Mouse (Mus musculus) lung, adult 2 months (tissue): ENCODE results near the gene Osbpl8. TPM values are rescaled to one million over a fixed set of nuclear protein-coding genes. Genes with fewer than 3 reads are reported as not detected.
A peak's percentile ranks its signal among the peaks of the same experiment; 100 is the strongest.
"Not testable (repeated sequence)": the region's sequence is repeated elsewhere in the genome, so short reads cannot be mapped to it uniquely, and the experiment has no call there.

Source experiments
- DNase-seq: peaks from one replicate; pipeline ENCODE4 v3.0.0; 2022
- H3K4me1 ChIP-seq: fragments of 200-500 bp; 2 replicates; pipeline ENCODE4 v1.6.1; 2011; ENCODE audit warnings: low read length; ENCODE audit not compliant: control insufficient read depth, insufficient read depth
- H3K4me3 ChIP-seq: fragments of 200-500 bp; replicated peaks from 2 replicates; pipeline ENCODE3; 2011; ENCODE audit warnings: low read depth, mild to moderate bottlenecking, control low read depth, low read length; ENCODE audit errors: extremely low read depth
- CTCF ChIP-seq: fragments of 200-500 bp; IDR thresholded peaks from 2 replicates; pipeline ENCODE4 v1.5.1; 2011; ENCODE audit warnings: mild to moderate bottlenecking, low read length, control low read depth; ENCODE audit not compliant: insufficient read depth
- POLR2A ChIP-seq: fragments of 200-500 bp; IDR thresholded peaks from 2 replicates; pipeline ENCODE4 v1.6.1; 2011; ENCODE audit warnings: low read depth, mild to moderate bottlenecking, control low read depth, low read length, borderline replicate concordance; ENCODE audit errors: extremely low read depth
- WGBS: fragments of 180-500 bp; shearing (Covaris S2); methylation state at CpG from one replicate; pipeline ENCODE4 v1.1.7; 2018; 5-methylcytosine and 5-hydroxymethylcytosine counted together
- polyA plus RNA-seq: library from polyadenylated mRNA; depleted of rRNA; stranded (reverse); fragments of >200 nt; gene quantifications from 2 replicates; pipeline ENCODE4 v1.2.3, GENCODE M21; 2012

The Osbpl8 gene
- polyA plus RNA-seq, 1 experiment, result 8.3 TPM

DNA sequence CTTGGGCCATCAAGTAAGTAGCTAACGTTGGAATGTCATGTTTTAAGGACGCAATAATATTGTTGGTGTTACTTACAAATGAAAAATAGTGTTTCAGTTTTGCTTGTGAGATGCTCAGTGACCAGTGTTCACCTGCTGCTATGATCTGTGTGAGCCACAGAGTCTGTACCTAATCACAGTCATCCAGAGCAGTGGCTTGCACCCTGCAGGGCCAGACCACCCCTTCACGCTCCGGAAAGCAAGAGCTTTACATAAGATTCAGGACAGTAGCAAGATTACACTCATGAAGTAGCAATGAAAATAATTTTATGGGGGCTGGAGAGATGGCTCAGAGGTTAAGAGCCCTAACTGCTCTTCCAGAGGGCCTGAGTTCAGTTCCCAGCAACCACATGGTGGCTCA, 60.1 kb downstream of the Osbpl8 start:
- TF ChIP-seq CTCF (no peak), POLR2A (no peak)
- H3K4me3 ChIP-seq, result no peak overlapping the region
- 89% methylated on average over 4 of the region's 4 CpGs for WGBS
- H3K4me1 ChIP-seq, result no peaks in the 10 kb centered on the region
- DNase-seq, result no peak

- TF ChIP-seq POLR2A (no peak), CTCF (peak; percentile 95)
- WGBS, result 13% methylated on average over 3 of the region's 3 CpGs
- H3K4me1 ChIP-seq, result no peaks in the 10 kb centered on the region
- no peak overlapping the region for H3K4me3 ChIP-seq
- peak; percentile 92 for DNase-seq
Measured at GRCm38 (mm10) chr10:111226508-111226907, 62.0 kb downstream of the Osbpl8 start.

GRCm38 (mm10) chr10:111232237-111232636, 67.7 kb downstream of the Osbpl8 start:
- 89% methylated on average over 7 of the region's 7 CpGs for WGBS

DNA sequence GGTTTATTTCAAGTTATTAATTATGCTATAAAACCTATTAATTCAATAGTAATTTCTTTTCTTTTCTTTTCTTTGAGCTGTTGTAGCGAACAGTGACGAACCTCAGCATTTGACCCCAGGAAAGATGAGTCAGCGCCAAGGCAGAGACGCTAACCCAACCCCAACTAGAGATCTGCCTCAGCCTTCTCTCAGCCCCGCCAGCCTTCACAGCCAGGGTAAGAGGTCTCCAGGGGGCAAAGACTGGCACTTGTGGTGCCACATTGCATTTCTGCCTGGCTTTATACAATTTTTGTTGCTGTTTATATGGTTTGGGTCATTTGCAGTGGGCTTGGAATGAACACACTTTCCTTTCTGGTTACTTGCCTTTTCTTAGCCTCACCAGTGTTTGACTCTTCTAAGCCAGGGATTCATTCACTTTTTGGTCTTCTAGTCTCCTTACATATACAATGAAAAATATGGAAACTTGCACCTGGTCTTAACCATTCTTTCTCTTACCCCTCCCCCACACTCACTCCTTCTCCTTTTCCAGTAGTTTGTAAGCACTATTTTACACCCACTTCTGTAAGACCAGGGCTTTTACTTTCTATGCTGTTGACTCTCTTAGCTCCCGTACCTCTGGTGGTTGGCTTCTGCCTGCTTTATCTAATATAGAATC, 69.1 kb downstream of the Osbpl8 start:
- no peak for DNase-seq
- WGBS, result 86% methylated on average over 6 of the region's 6 CpGs
- H3K4me3 ChIP-seq, result no peak overlapping the region

More at GRCm38 (mm10) chr10:111232237-111232636, 67.7 kb downstream of the Osbpl8 start:
- not testable (repeated sequence) for H3K4me1 ChIP-seq, H3K4me3 ChIP-seq, DNase-seq

DNA sequence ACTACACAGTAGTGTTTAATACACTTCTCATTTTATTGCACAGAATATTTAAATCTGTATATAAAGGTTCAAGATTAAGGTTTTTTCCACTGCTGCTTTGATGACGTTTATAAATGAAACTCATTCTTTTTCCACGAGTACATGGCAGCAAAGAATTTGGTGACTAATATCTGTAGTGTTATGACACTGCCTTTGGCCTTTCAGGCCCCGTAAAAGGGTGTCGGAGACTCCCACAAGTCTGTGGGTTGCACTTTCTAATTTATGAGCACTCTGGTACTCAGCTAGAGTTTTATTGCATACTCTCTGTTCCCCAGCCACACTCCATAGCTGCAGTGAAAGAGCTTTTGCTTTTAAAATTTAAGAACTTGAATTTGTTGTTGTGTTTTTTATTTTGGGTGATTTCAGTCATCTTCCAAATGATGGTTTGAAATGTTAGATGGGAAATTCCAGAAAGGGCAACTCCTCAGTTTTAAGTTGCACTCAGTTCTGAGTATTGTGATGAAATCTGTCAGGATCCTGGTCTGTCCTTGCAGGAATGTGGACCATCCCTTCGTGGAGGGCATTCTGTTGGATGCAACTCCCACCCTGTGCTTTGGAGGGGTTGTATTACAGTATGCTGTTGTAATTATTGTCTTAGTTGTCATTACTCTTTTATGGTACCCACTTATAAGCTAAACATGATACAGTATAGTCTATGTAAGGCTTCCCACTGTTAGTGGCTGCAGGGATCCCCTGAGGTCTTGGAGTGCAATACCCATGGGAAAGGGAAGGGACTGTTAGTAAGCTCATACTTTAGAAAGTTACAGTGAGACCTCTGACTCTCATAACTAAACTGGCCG, 70.1 kb downstream of the Osbpl8 start:
- no peak for DNase-seq
- WGBS, result 60% methylated on average over 6 of the region's 6 CpGs
- TF ChIP-seq CTCF (no peak), POLR2A (no peak)
- Histone ChIP-seq H3K4me1 (no peaks in the 10 kb centered on the region), H3K4me3 (no peak overlapping the region)

More for the DNA sequence above, 69.1 kb downstream of the Osbpl8 start:
- no peaks in the 10 kb centered on the region for H3K4me1 ChIP-seq
- no peak for TF ChIP-seq POLR2A

GRCm38 (mm10) chr10:111235289-111235570, 70.7 kb downstream of the Osbpl8 start:
- H3K4me1 ChIP-seq, result no peaks in the 10 kb centered on the region
- no peak for DNase-seq
- no peak overlapping the region for H3K4me3 ChIP-seq
- 89% methylated on average over 6 of the region's 6 CpGs for WGBS
- TF ChIP-seq POLR2A (no peak), CTCF (no peak)

GRCm38 (mm10) chr10:111237434-111237833, 72.9 kb downstream of the Osbpl8 start:
- Histone ChIP-seq H3K4me1 (no peaks in the 10 kb centered on the region), H3K4me3 (no peak overlapping the region)
- TF ChIP-seq CTCF, result no peak
- TF ChIP-seq POLR2A, result no peak
- WGBS, result 68% methylated on average over 5 of the region's 5 CpGs
- DNase-seq, result no peak

DNA sequence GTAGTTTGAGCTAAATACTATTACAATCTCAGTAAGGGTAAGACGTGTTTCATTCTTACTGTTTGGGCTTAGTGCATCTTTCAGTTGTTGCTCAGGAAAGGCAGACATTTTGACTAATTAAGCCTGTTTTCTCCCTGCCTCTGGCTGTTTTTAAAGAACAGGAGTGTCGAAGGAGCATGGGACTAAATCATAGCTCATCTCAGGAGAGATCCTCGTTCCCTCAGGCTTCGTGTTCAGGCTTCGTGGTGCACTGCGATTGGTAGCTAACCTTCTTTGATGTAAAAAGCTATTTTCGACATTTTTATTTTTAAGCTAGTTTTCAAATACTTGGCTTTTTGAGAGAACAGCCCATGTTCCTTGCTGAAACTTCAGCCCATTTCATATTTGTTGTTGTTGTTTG, 78.1 kb downstream of the Osbpl8 start:
- Histone ChIP-seq H3K4me1 (peaks cover 4% of the 10 kb centered on the region; the same call in 1 of the 2 replicates), H3K4me3 (no peak overlapping the region)
- TF ChIP-seq POLR2A (no peak), CTCF (no peak)
- whole genome bisulfite sequencing, result 90% methylated on average over 7 of the region's 7 CpGs
- no peak for DNase-seq

- DNase-seq, result no peak
- TF ChIP-seq CTCF (no peak), POLR2A (no peak)
- WGBS, result 46% methylated on average over 4 of the region's 4 CpGs
Measured at GRCm38 (mm10) chr10:111247609-111248008, 83.1 kb downstream of the Osbpl8 start.

GRCm38 (mm10) chr10:111248177-111248576, 83.6 kb downstream of the Osbpl8 start:
- DNase-seq, result no peak
- TF ChIP-seq POLR2A (no peak), CTCF (no peak)
- Histone ChIP-seq H3K4me1 (peaks cover 10% of the 10 kb centered on the region), H3K4me3 (no peak overlapping the region)
- 55% methylated on average over 6 of the region's 6 CpGs for WGBS

More at GRCm38 (mm10) chr10:111247609-111248008, 83.1 kb downstream of the Osbpl8 start:
- Histone ChIP-seq H3K4me3 (no peak overlapping the region), H3K4me1 (peaks cover 10% of the 10 kb centered on the region)
